Mouse (Mus musculus) left cerebral cortex, postnatal 10 days (tissue): ENCODE results near the gene Mup5. TPM values are rescaled to one million over a fixed set of nuclear protein-coding genes. Genes with fewer than 3 reads are reported as not detected.

Source experiments
- total RNA-seq, 2 experiments: library from RNA; stranded (reverse); gene quantifications; 2 replicates each; pipeline ENCODE4 v1.2.3; 2021

The Mup5 gene
- total RNA-seq, 2 experiments from 2014 or later = 0.51 TPM; not detected in 1

Other genes with a start within 250 kb of the Mup5 start
- not detected for gene Mup17, start 239.4 kb downstream of the Mup5 start, total RNA-seq
- gene Mup18, start 161.1 kb downstream of the Mup5 start, total RNA-seq = not detected
- gene Mup19, start 53.0 kb downstream of the Mup5 start, total RNA-seq = not detected
- gene Mup20, start 218.9 kb upstream of the Mup5 start, total RNA-seq = not detected